Mouse (Mus musculus): Measurements from ENCODE around the gene Htr6. TPM values are rescaled to one million over a fixed set of nuclear protein-coding genes. Genes with fewer than 3 reads are reported as not detected.

The Htr6 gene
- polyA plus RNA-seq, 1 experiment from 2014 or later, result not detected

- H3K4me1 ChIP-seq (ENCODE audit: insufficient read depth), result peaks cover 24% of the 10 kb centered on the region
Measured at GRCm38 (mm10) chr4:139112482-139112881, 37.1 kb upstream of the Htr6 start.

DNA sequence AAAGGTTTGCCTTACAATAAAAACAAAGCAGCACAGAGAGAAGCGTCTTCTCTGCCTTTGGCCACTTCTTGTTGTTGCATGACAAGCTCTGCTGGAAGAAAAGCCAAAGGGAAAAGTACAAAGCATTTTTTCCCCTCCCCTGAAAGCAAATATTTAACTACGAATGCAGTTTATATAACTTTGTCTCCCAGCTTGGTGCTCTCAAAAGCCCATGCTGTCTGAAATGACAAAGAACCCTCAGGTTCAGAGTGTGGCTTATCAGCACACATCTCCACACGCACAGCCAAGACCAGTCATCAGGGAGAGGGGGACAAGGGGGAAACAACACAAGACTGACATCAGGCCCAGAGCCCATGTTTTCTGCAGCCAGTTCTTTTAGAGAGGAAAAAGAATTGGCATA is 36.1 kb upstream of the Htr6 start:
- Histone ChIP-seq H3K27me3 (ENCODE audit: insufficient read depth, low read length) (no peaks in the 10 kb centered on the region), H3K36me3 (ENCODE audit: insufficient read depth) (no peaks in the 10 kb centered on the region), H3K4me2 (no peak overlapping the region), H3K4me3 (ENCODE audit: low read depth, low read length) (no peak overlapping the region), H3K9ac (no peak overlapping the region), H3K9me3 (ENCODE audit: low read depth, low read length) (no peaks in the 10 kb centered on the region), H3K27ac (ENCODE audit: low read depth) (peak overlapping the region; percentile 69), H3K4me1 (ENCODE audit: insufficient read depth) (peaks cover 24% of the 10 kb centered on the region)
- ATAC-seq (ENCODE audit: insufficient read depth), result 0 out of 2 replicates have a peak, but pooled peaks have one; percentile 56
- DNase-seq, result peak; percentile 50
- WGBS, result 8% methylated on average over 3 of the region's 3 CpGs
- TF ChIP-seq CTCF (IDR thresholded peaks at IDR 0.05; ENCODE audit: low read depth), result no peak

More at GRCm38 (mm10) chr4:139112482-139112881, 37.1 kb upstream of the Htr6 start:
- Histone ChIP-seq H3K27me3 (ENCODE audit: insufficient read depth, low read length) (no peaks in the 10 kb centered on the region), H3K27ac (ENCODE audit: low read depth) (no peak overlapping the region), H3K4me3 (ENCODE audit: low read depth, low read length) (no peak overlapping the region), H3K4me2 (no peak overlapping the region), H3K9me3 (ENCODE audit: low read depth, low read length) (no peaks in the 10 kb centered on the region), H3K9ac (no peak overlapping the region), H3K36me3 (ENCODE audit: insufficient read depth) (no peaks in the 10 kb centered on the region)
- WGBS, result 63% methylated on average over 3 of the region's 3 CpGs
- TF ChIP-seq CTCF (IDR thresholded peaks at IDR 0.05; ENCODE audit: low read depth), result no peak
- ATAC-seq (ENCODE audit: insufficient read depth) (no peak), DNase-seq (no peak)

- Histone ChIP-seq H3K4me1 (ENCODE audit: insufficient read depth) (peaks cover 24% of the 10 kb centered on the region), H3K36me3 (ENCODE audit: insufficient read depth) (no peaks in the 10 kb centered on the region), H3K4me2 (no peak overlapping the region), H3K9me3 (ENCODE audit: low read depth, low read length) (no peaks in the 10 kb centered on the region), H3K4me3 (ENCODE audit: low read depth, low read length) (no peak overlapping the region), H3K27me3 (ENCODE audit: insufficient read depth, low read length) (no peaks in the 10 kb centered on the region), H3K27ac (ENCODE audit: low read depth) (peak overlapping the region; percentile 69), H3K9ac (no peak overlapping the region)
- no peak for TF ChIP-seq CTCF (IDR thresholded peaks at IDR 0.05; ENCODE audit: low read depth)
- DNase-seq, result no peak
- WGBS, result 35% methylated on average over 3 of the region's 3 CpGs
- no peak for ATAC-seq (ENCODE audit: insufficient read depth)
Measured at GRCm38 (mm10) chr4:139110858-139111257, 35.5 kb upstream of the Htr6 start.

DNA sequence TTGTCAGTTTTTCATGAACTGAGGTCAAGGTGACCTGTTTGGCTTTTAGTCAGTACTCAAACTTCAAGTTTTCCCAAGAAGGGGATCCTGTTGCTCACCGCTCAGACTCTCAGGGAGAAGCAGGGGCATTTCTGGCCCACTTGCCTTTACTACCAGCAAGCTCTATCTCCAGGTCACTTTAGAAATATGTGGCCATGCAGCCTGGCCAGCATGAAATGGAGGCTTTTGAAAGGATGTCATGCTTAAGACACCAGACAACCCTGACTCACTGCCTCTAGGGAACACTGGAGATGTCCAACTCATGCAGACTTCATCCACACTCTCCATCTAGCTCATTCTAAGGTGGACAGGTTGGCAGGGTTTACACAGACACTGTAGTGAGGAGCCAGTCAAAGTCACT is 30.1 kb upstream of the Htr6 start:
- no peak overlapping the region for H3K4me2 ChIP-seq
- no peak overlapping the region for H3K4me3 ChIP-seq (ENCODE audit: low read depth, low read length)
- no peak overlapping the region for H3K9ac ChIP-seq
- 83% methylated on average over 1 of the region's 1 CpGs for WGBS
- H3K36me3 ChIP-seq (ENCODE audit: insufficient read depth), result peaks cover 40% of the 10 kb centered on the region
- DNase-seq (no peak), ATAC-seq (ENCODE audit: insufficient read depth) (no peak)
- H3K27me3 ChIP-seq (ENCODE audit: insufficient read depth, low read length), result no peaks in the 10 kb centered on the region
- no peak overlapping the region for H3K27ac ChIP-seq (ENCODE audit: low read depth)
- no peak for TF ChIP-seq CTCF (IDR thresholded peaks at IDR 0.05; ENCODE audit: low read depth)
- H3K9me3 ChIP-seq (ENCODE audit: low read depth, low read length), result no peaks in the 10 kb centered on the region
- H3K4me1 ChIP-seq (ENCODE audit: insufficient read depth), result peaks cover 4% of the 10 kb centered on the region

- no peak for ATAC-seq (ENCODE audit: insufficient read depth)
- Histone ChIP-seq H3K4me1 (ENCODE audit: insufficient read depth) (no peaks in the 10 kb centered on the region), H3K36me3 (ENCODE audit: insufficient read depth) (peaks cover 40% of the 10 kb centered on the region), H3K27me3 (ENCODE audit: insufficient read depth, low read length) (no peaks in the 10 kb centered on the region), H3K27ac (ENCODE audit: low read depth) (no peak overlapping the region), H3K4me2 (no peak overlapping the region), H3K9ac (no peak overlapping the region), H3K9me3 (ENCODE audit: low read depth, low read length) (no peaks in the 10 kb centered on the region), H3K4me3 (ENCODE audit: low read depth, low read length) (no peak overlapping the region)
- no peak for TF ChIP-seq CTCF (IDR thresholded peaks at IDR 0.05; ENCODE audit: low read depth)
- WGBS, result 71% methylated on average over 6 of the region's 6 CpGs
- no peak for DNase-seq
Measured at GRCm38 (mm10) chr4:139101546-139101945, 26.2 kb upstream of the Htr6 start.

GRCm38 (mm10) chr4:139100326-139100725 is 25.0 kb upstream of the Htr6 start:
- Histone ChIP-seq H3K4me1 (ENCODE audit: insufficient read depth) (no peaks in the 10 kb centered on the region), H3K36me3 (ENCODE audit: insufficient read depth) (peaks cover 40% of the 10 kb centered on the region), H3K4me3 (ENCODE audit: low read depth, low read length) (no peak overlapping the region), H3K9ac (no peak overlapping the region), H3K27me3 (ENCODE audit: insufficient read depth, low read length) (no peaks in the 10 kb centered on the region), H3K9me3 (ENCODE audit: low read depth, low read length) (no peaks in the 10 kb centered on the region), H3K27ac (ENCODE audit: low read depth) (no peak overlapping the region), H3K4me2 (no peak overlapping the region)
- DNase-seq, result no peak
- TF ChIP-seq CTCF (IDR thresholded peaks at IDR 0.05; ENCODE audit: low read depth), result no peak
- WGBS, result 90% methylated on average over 8 of the region's 8 CpGs
- no peak for ATAC-seq (ENCODE audit: insufficient read depth)

- no peak for ATAC-seq (ENCODE audit: insufficient read depth)
- Histone ChIP-seq H3K4me3 (ENCODE audit: low read depth, low read length) (no peak overlapping the region), H3K4me1 (ENCODE audit: insufficient read depth) (peaks cover 5% of the 10 kb centered on the region; the same call in 1 of the 2 replicates), H3K4me2 (no peak overlapping the region), H3K27ac (ENCODE audit: low read depth) (no peak overlapping the region), H3K36me3 (ENCODE audit: insufficient read depth) (peaks cover 3% of the 10 kb centered on the region), H3K27me3 (ENCODE audit: insufficient read depth, low read length) (peaks cover 3% of the 10 kb centered on the region; the same call in 1 of the 2 replicates), H3K9me3 (ENCODE audit: low read depth, low read length) (no peaks in the 10 kb centered on the region; the same call in 1 of the 2 replicates), H3K9ac (no peak overlapping the region)
- peak; percentile 64 for DNase-seq
- WGBS, result 34% methylated on average over 5 of the region's 5 CpGs
- no peak for TF ChIP-seq CTCF (IDR thresholded peaks at IDR 0.05; ENCODE audit: low read depth)
Measured at GRCm38 (mm10) chr4:139096201-139096600, 20.8 kb upstream of the Htr6 start.

Data from lung, embryonic 14.5 days (tissue).